Mouse (Mus musculus) adrenal gland, adult 18-20 months (tissue): Measurements from ENCODE around the gene Noc4l. TPM values are rescaled to one million over a fixed set of nuclear protein-coding genes. Genes with fewer than 3 reads are reported as not detected.

ENCODE experiments used
- DNase-seq, 2 experiments: peaks; one replicate each; pipeline ENCODE4 v3.0.0; 2021 to 2022; ENCODE audit warnings: low spot score in 2 of 2
- microRNA-seq, 2 experiments: library from miRNA; unstranded; fragments of <30 nt; microRNA quantifications; one replicate each; pipeline ENCODE4 v1.2.0; 2021; ENCODE audit warnings: borderline number of aligned reads in 2 of 2
- total RNA-seq, 2 experiments: library from RNA; stranded (reverse); gene quantifications; 1 replicate in 1 of 2; 2 replicates in 1 of 2; pipeline ENCODE4 v1.2.3; 2021

Noc4l gene
- total RNA-seq, 2 experiments from 2014 or later, result 18.9 to 19.1 TPM

- DNase-seq, result no peak
Observed at GRCm38 (mm10) chr5:110609868-110610267, 43.3 kb downstream of the Noc4l start.

GRCm38 (mm10) chr5:110609425-110609824, 43.8 kb downstream of the Noc4l start:
- DNase-seq, result no peak

- no peak for DNase-seq
Observed at GRCm38 (mm10) chr5:110608941-110609340, 44.3 kb downstream of the Noc4l start.

DNA sequence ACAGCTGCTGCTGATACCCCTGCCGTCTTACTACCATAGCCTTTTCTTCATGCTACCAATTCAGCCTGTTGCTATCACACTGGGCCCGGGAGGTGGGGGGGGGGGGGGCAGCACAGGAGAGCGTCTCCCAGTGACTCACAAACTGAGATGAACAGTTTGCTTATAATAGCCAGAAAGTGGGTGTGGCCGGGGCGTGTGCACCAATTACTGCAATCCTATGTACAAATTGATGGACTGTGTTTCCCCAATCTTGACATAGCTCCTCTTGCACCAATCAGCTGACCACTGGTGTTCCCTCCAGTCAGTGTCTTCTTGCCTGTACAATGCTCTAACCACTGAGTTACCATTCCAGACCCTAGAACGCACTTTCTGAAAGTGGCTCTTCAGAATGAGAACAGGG, 44.9 kb downstream of the Noc4l start:
- DNase-seq, result no peak

DNA sequence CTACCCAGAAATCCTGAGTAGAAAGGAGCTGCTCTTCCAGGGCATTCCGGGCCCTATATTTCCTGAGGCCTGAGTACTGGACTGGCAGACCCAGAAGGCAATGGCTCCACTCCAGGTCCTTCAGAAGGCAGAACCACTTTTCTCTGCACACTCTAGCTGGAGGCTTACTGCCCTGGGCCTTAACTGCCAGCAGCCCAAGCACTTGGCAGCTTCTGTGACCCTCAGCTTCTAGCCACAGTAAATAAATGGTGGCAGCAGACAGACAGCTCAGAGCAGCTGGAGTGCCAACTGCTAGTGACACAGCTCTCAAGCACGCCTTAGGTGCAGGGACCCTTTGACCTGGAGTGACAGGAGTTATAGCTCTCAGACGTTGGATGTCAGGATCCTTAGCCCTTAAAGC, 45.5 kb downstream of the Noc4l start:
- no peak for DNase-seq

DNA sequence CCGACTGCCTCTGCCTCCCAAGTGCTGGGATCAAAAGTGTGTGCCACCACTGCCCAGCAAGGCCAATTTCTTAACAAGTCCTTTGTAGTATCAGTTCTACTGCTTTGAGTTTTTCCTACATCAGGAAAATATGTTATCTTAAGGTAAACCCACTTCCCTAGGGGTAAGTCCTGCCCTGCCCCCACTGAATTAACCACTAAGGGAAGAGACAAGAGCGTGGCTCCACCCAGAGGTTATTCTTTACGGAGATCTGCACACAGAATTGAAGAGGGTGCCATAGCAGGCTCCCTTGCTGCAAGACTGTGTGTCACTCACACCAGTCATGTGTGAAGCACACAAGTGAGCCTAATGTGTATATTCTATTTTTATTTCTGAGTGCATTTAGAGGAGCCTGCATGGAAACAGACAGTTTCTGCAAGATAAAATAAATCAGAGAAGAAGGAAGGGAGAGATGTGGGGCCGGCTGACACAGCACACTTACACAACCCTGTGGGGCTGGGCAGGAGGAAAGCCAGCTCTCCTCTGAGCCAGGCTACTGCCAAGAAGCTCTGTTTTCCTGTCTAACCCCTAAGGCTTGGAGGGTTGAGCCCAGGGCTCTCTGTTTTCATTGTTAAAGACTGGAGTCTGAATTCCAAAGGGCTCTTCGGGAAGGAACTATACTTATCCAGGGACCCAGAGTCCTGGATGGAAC, 47.5 kb downstream of the Noc4l start:
- no peak for DNase-seq

DNA sequence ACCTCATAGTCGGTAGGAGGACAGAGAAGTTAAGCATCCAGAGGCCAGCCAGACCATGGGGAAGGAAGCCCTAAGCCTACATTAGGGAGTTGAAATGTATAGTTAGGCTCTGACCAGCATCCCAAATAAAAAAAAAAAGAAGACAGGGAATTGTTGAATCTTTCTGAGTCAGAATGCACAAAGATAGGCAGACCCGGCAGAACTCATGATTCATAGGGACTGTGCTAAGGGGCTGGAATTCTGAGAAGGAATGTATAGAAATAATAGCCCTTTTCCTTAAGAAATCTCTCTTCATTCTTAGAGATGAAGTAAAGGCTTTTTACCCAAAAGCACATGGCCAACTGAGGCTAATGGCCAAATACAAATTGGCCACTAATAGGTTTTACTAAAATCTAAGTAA, 48.9 kb downstream of the Noc4l start:
- DNase-seq, result no peak

DNA sequence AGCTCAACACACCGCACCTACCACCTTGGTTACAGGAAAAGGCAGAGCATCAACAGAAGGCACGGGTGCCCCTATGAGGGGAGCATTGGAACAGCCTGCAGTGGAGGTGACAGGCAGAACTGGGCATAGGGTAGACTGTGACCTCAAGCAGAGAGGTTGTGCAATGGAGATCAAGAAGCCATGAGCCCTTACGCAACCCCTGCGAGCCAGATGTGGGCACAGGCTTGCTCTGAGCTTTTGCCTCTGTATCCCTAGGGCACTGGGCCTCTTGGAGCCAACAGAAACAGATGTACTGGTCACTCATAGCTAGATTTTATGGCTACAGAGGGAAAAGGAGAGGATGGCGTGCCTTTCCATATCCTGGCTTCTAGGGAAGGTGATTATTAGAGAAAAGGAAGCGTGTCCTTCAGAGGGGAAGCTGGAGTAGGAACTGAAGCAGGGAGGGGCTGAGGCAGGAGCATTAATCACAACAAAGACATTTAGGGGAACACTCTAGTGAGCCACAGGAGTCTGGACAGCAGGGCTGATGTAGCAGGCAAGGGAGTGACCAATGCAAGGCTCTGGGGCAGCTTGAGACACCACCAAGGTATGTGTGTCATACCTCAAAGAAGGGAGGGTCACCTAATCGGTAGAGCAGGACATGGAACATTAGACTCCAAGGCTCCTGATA, 50.1 kb downstream of the Noc4l start:
- no peak for DNase-seq

Small RNA genes lying within 50 kb of the gene (microRNA-seq; reads per million reads assigned to microRNA genes)
- 0.47 to 0.61 reads per million in 2 experiments for gene Mir7026

Other genes starting within 250 kb of the Noc4l start
- 10 to 100 TPM; 60.7 to 65.7 TPM for gene Fbrsl1, start 204.9 kb downstream of the Noc4l start, total RNA-seq
- under 1 TPM in 1 of 2 experiments, not detected in 1; 0.19 TPM for gene Galnt9, start 109.1 kb downstream of the Noc4l start, total RNA-seq
- gene Ddx51, start within 50 bp of the Noc4l start, total RNA-seq, result 10 to 100 TPM; 16.8 to 23.7 TPM
- gene Ep400, start 117.3 kb upstream of the Noc4l start, total RNA-seq, result 10 to 100 TPM; 66.1 to 82.2 TPM
- gene Pus1, start 127.2 kb upstream of the Noc4l start, total RNA-seq, result 10 to 100 TPM; 36.4 to 47.3 TPM
- gene Ulk1, start 156.7 kb upstream of the Noc4l start, total RNA-seq, result 10 to 100 TPM; 39.6 to 50.7 TPM
- gene Hscb, start 186.4 kb upstream of the Noc4l start, total RNA-seq, result 10 to 100 TPM; 13.9 to 14.9 TPM
- 1 to 10 TPM; 1.9 to 2.6 TPM for gene Chek2, start 186.6 kb upstream of the Noc4l start, total RNA-seq
- 10 to 100 TPM; 15.4 to 20.2 TPM for gene Ttc28, start 226.4 kb upstream of the Noc4l start, total RNA-seq